Comparison of ENCODE assay signal across 8 mouse cellular contexts in genomic region chr3:154596488-154596933, GRCm38 (mm10). TPM values are rescaled to one million over a fixed set of nuclear protein-coding genes. Genes with fewer than 3 reads are reported as not detected.
DNase-seq lines count a peak whose midpoint lies in the region; ATAC-seq and TF ChIP-seq lines count a peak whose summit lies in the region.

Gene Cryz (plus strand): TSS chr3:154596711.

- peak; percentile 95 for TF ChIP-seq CTCF in liver, embryonic 14.5 days (IDR thresholded peaks at IDR 0.05; ENCODE audit: low read depth)
- TF ChIP-seq CTCF in stomach, postnatal 0 days (IDR thresholded peaks at IDR 0.05; ENCODE audit: low read depth), result peak; percentile 90

- peak within 1 kb of the TSS; percentile 78 for H3K4me2 ChIP-seq in heart, embryonic 15.5 days
- H3K4me2 ChIP-seq in liver, embryonic 14.5 days (ENCODE audit: low read depth), result peak within 1 kb of the TSS; percentile 79
- H3K4me2 ChIP-seq in neural tube, embryonic 11.5 days (ENCODE audit: low read depth), result peak within 1 kb of the TSS; percentile 69
- peak within 1 kb of the TSS; percentile 71 for H3K4me2 ChIP-seq in stomach, postnatal 0 days (replicated peaks; ENCODE audit: low read depth)

- no peaks in the 10 kb centered on the region for H3K9me3 ChIP-seq in forebrain, embryonic 10.5 days
- no peaks in the 10 kb centered on the region for H3K9me3 ChIP-seq in heart, embryonic 15.5 days (replicated peaks)
- H3K9me3 ChIP-seq in liver, embryonic 14.5 days (ENCODE audit: control insufficient read depth, low read length), result no peaks in the 10 kb centered on the region
- no peaks in the 10 kb centered on the region for H3K9me3 ChIP-seq in neural tube, embryonic 11.5 days (ENCODE audit: control insufficient read depth, low read length)
- no peaks in the 10 kb centered on the region for H3K9me3 ChIP-seq in stomach, postnatal 0 days (ENCODE audit: control insufficient read depth, low read length)

- H3K36me3 ChIP-seq in forebrain, embryonic 10.5 days (replicated peaks), result peaks cover 30% of the 10 kb centered on the region
- peaks cover 28% of the 10 kb centered on the region for H3K36me3 ChIP-seq in heart, embryonic 15.5 days
- no peaks in the 10 kb centered on the region for H3K36me3 ChIP-seq in liver, embryonic 14.5 days (replicated peaks; ENCODE audit: control insufficient read depth, insufficient read depth, low read depth)
- peaks cover 12% of the 10 kb centered on the region for H3K36me3 ChIP-seq in neural tube, embryonic 11.5 days (ENCODE audit: control insufficient read depth, insufficient read depth, low read length)
- H3K36me3 ChIP-seq in stomach, postnatal 0 days (ENCODE audit: control insufficient read depth, insufficient read depth, low read length), result 0 out of 2 replicates have a peak, but pooled peaks cover 3% of the 10 kb centered on the region

- peak; percentile 84 for ATAC-seq in CD4-positive, CD25-positive, alpha-beta regulatory T cell, adult 4 months
- ATAC-seq in heart, embryonic 15.5 days (replicated peaks; ENCODE audit: insufficient number of reproducible peaks, insufficient read depth, low FRiP score, low read depth), result peak; percentile 84
- ATAC-seq in liver, embryonic 14.5 days (ENCODE audit: insufficient read depth), result peak; percentile 86
- ATAC-seq in neural tube, embryonic 11.5 days (ENCODE audit: insufficient read depth, low FRiP score, low TSS enrichment), result peak; percentile 89
- peak; percentile 92 for ATAC-seq in stomach, postnatal 0 days (ENCODE audit: low FRiP score, low TSS enrichment)

- 0% methylated on average over 25 of the region's 25 CpGs for WGBS in forebrain, embryonic 10.5 days
- 0% methylated on average over 25 of the region's 25 CpGs for WGBS in heart, embryonic 15.5 days
- WGBS in liver, embryonic 14.5 days (ENCODE audit: insufficient replicate concordance), result under 1% methylated on average over 25 of the region's 25 CpGs
- 0% methylated on average over 25 of the region's 25 CpGs for WGBS in neural tube, embryonic 11.5 days
- under 1% methylated on average over 25 of the region's 25 CpGs for WGBS in stomach, postnatal 0 days

- no peak for TF ChIP-seq EP300 in liver, embryonic 14.5 days (IDR thresholded peaks at IDR 0.05; ENCODE audit: low read depth)
- TF ChIP-seq EP300 in stomach, postnatal 0 days (optimal IDR thresholded peaks at IDR 0.05), result no peak

- DNase-seq in c-Kit-negative CD71-positive TER-119-positive erythroid progenitor cells, embryonic 14.5 days (ENCODE audit: low read depth, low spot score), result peak; percentile 76
- DNase-seq in forebrain, embryonic 10.5 days (ENCODE audit: extremely low spot score, low spot score), result peak; percentile 94
- DNase-seq in kidney, postnatal 25 days, result peak; percentile 93 to 95
- DNase-seq in liver, embryonic 14.5 days (ENCODE audit: low read depth in 3 of 3, low spot score in 3 of 3), result peak; percentile 71 to 76 (median 76)
- peak; percentile 93 for DNase-seq in neural tube, embryonic 11.5 days (ENCODE audit: low spot score)
- DNase-seq in stomach, postnatal 0 days (ENCODE audit: low spot score), result peak; percentile 88

- peak within 1 kb of the TSS; percentile 64 for H3K4me3 ChIP-seq in forebrain, embryonic 10.5 days
- H3K4me3 ChIP-seq in heart, embryonic 15.5 days, result peak within 1 kb of the TSS; percentile 98
- peak within 1 kb of the TSS; percentile 73 to 82 for H3K4me3 ChIP-seq in liver, embryonic 14.5 days (ENCODE audit: insufficient read depth in 1 of 2, low read depth in 2 of 2, low read length in 2 of 2)
- H3K4me3 ChIP-seq in neural tube, embryonic 11.5 days (ENCODE audit: low read depth, low read length), result peak within 1 kb of the TSS; percentile 89
- peak within 1 kb of the TSS; percentile 91 for H3K4me3 ChIP-seq in stomach, postnatal 0 days (ENCODE audit: low read depth, low read length)

- peak within 1 kb of the TSS; percentile 91 for H3K9ac ChIP-seq in heart, embryonic 15.5 days
- H3K9ac ChIP-seq in liver, embryonic 14.5 days (replicated peaks), result peak within 1 kb of the TSS; percentile 74
- H3K9ac ChIP-seq in neural tube, embryonic 11.5 days (ENCODE audit: low read length), result peak within 1 kb of the TSS; percentile 93
- H3K9ac ChIP-seq in stomach, postnatal 0 days (ENCODE audit: low read length), result peak within 1 kb of the TSS; percentile 89

- H3K27ac ChIP-seq in forebrain, embryonic 10.5 days, result peak within 1 kb of the TSS; percentile 96
- H3K27ac ChIP-seq in heart, embryonic 15.5 days, result peak within 1 kb of the TSS; percentile 98
- H3K27ac ChIP-seq in liver, embryonic 14.5 days, result peak within 1 kb of the TSS; percentile 40; the same call in 1 of the 2 replicates
- peak within 1 kb of the TSS; percentile 90 for H3K27ac ChIP-seq in neural tube, embryonic 11.5 days (ENCODE audit: low read depth, low read length)
- H3K27ac ChIP-seq in stomach, postnatal 0 days (replicated peaks), result peak within 1 kb of the TSS; percentile 95

- peaks cover 13% of the 10 kb centered on the region for H3K4me1 ChIP-seq in forebrain, embryonic 10.5 days
- H3K4me1 ChIP-seq in heart, embryonic 15.5 days (replicated peaks), result peaks cover 10% of the 10 kb centered on the region
- peaks cover 2 to 9% of the 10 kb centered on the region in 2 experiments; a peak in 2 of 4 replicates for H3K4me1 ChIP-seq in liver, embryonic 14.5 days (replicated peaks; ENCODE audit: control insufficient read depth in 2 of 2, insufficient read depth in 2 of 2, low read length in 1 of 2)
- peaks cover 4% of the 10 kb centered on the region; the same call in 1 of the 2 replicates for H3K4me1 ChIP-seq in neural tube, embryonic 11.5 days (ENCODE audit: control insufficient read depth, insufficient read depth, low read length)
- H3K4me1 ChIP-seq in stomach, postnatal 0 days (replicated peaks; ENCODE audit: control insufficient read depth, insufficient read depth), result no peaks in the 10 kb centered on the region

- H3K27me3 ChIP-seq in forebrain, embryonic 10.5 days (ENCODE audit: poor library complexity, severe bottlenecking), result no peaks in the 10 kb centered on the region
- H3K27me3 ChIP-seq in heart, embryonic 15.5 days, result no peaks in the 10 kb centered on the region
- no peaks in the 10 kb centered on the region for H3K27me3 ChIP-seq in liver, embryonic 14.5 days (ENCODE audit: control insufficient read depth, insufficient read depth, low read length)
- no peaks in the 10 kb centered on the region for H3K27me3 ChIP-seq in neural tube, embryonic 11.5 days (ENCODE audit: control insufficient read depth, insufficient read depth, low read length)
- H3K27me3 ChIP-seq in stomach, postnatal 0 days (ENCODE audit: control insufficient read depth, insufficient read depth, low read length), result no peaks in the 10 kb centered on the region

RNA-seq across cellular contexts. Expression of gene Cryz, which starts in this region (rescaled TPM):
- 1 to 10 TPM; 3.6 to 4.1 TPM for polyA plus RNA-seq in CD4-positive, CD25-positive, alpha-beta regulatory T cell, adult 4 months (2017; shearing (Covaris generic))
- 23.8 and 24.2 TPM in 2 replicates for polyA plus RNA-seq in forebrain, embryonic 10.5 days (2016; fragmentation: Nextera tagmentation; extraction: Ambion mirVana)
- polyA plus RNA-seq in heart, embryonic 15.5 days (2015; fragmentation: Nextera tagmentation; extraction: Ambion mirVana), result 9.2 and 9.6 TPM in 2 replicates
- 6.4 and 7.7 TPM in 2 replicates for polyA plus RNA-seq in liver, embryonic 14.5 days (2012; rRNA removed)
- 14.7 and 16.1 TPM in 2 replicates for polyA plus RNA-seq in liver, embryonic 14.5 days (2014; fragmentation: Nextera tagmentation; extraction: Ambion mirVana)
- 17.6 and 18.2 TPM in 2 replicates for polyA plus RNA-seq in neural tube, embryonic 11.5 days (2014; fragmentation: Nextera tagmentation; extraction: Ambion mirVana)
- polyA plus RNA-seq in stomach, postnatal 0 days (2015; fragmentation: Nextera tagmentation; extraction: Ambion mirVana), result 7.9 and 8.2 TPM in 2 replicates

Comparison
In these comparisons a context has a peak if more than half of its experiments do, and no peak if none do; other contexts are left out.
1. Peak in every context shown above with its lines: DNase-seq, ATAC-seq, H3K4me3 ChIP-seq and H3K27ac ChIP-seq.
2. H3K27ac ChIP-seq: peak in every context shown above with its lines; median percentile 98 in heart, embryonic 15.5 days; 96 in forebrain, embryonic 10.5 days; 95 in stomach, postnatal 0 days; 90 in neural tube, embryonic 11.5 days; 40 in liver, embryonic 14.5 days.